Mouse (Mus musculus) kidney, postnatal 14 days (tissue): ENCODE measurements at regions not wholly inside any gene's neighbourhood (a gene's known extent, or its start where the extent isn't known, plus 50 kb on each side); places are given as distances from the start of the nearest gene placed in this dataset.

Experiments
- DNase-seq: peaks from one replicate; pipeline ENCODE4 v3.0.0; 2022; ENCODE audit warnings: mixed read lengths

- no peak for DNase-seq
Observed at GRCm38 (mm10) chr12:7382455-7382854, 595.0 kb upstream of the Apob start.

- DNase-seq: no peak
Observed at GRCm38 (mm10) chr12:7403800-7404199, 573.6 kb upstream of the Apob start.

- no peak for DNase-seq
Observed at GRCm38 (mm10) chr12:7411810-7412209, 565.6 kb upstream of the Apob start.

- DNase-seq: no peak
Observed at GRCm38 (mm10) chr12:7420276-7420675, 557.2 kb upstream of the Apob start.

- DNase-seq: no peak
Observed at GRCm38 (mm10) chr12:7421826-7422540, 555.5 kb upstream of the Apob start.

GRCm38 (mm10) chr12:7430981-7431380 is 546.5 kb upstream of the Apob start:
- DNase-seq: no peak

GRCm38 (mm10) chr12:7445238-7445637 is 532.2 kb upstream of the Apob start:
- DNase-seq: no peak

- DNase-seq: no peak
Observed at GRCm38 (mm10) chr12:7450506-7450905, 526.9 kb upstream of the Apob start.

GRCm38 (mm10) chr12:7457036-7457435 is 520.4 kb upstream of the Apob start:
- DNase-seq: no peak

- DNase-seq: no peak
Observed at GRCm38 (mm10) chr12:7457544-7457943, 519.9 kb upstream of the Apob start.

GRCm38 (mm10) chr12:7464947-7465346 is 512.5 kb upstream of the Apob start:
- DNase-seq: no peak

GRCm38 (mm10) chr12:7512579-7513248 is 464.7 kb upstream of the Apob start:
- no peak for DNase-seq

GRCm38 (mm10) chr12:7537389-7537788 is 440.1 kb upstream of the Apob start:
- DNase-seq: no peak

GRCm38 (mm10) chr12:7543281-7543981 is 434.0 kb upstream of the Apob start:
- peak; percentile 5 for DNase-seq

GRCm38 (mm10) chr12:7548759-7549158 is 428.7 kb upstream of the Apob start:
- DNase-seq: no peak

GRCm38 (mm10) chr12:7560245-7560644 is 417.2 kb upstream of the Apob start:
- DNase-seq: no peak

- no peak for DNase-seq
Observed at GRCm38 (mm10) chr12:7576081-7576480, 401.4 kb upstream of the Apob start.

- no peak for DNase-seq
Observed at GRCm38 (mm10) chr12:7587501-7587900, 389.9 kb upstream of the Apob start.

GRCm38 (mm10) chr12:7611272-7612092 is 366.0 kb upstream of the Apob start:
- DNase-seq: no peak

- DNase-seq: peak; percentile 33
Observed at GRCm38 (mm10) chr12:7636417-7637175, 340.9 kb upstream of the Apob start.

GRCm38 (mm10) chr12:7637629-7638028 is 339.8 kb upstream of the Apob start:
- DNase-seq: no peak

- DNase-seq: no peak
Observed at GRCm38 (mm10) chr12:7650851-7651250, 326.6 kb upstream of the Apob start.
